Mouse (Mus musculus) megakaryocyte, embryonic 14.5 days (primary cell): ENCODE measurements around the gene Itpk1.

Experiments
- FLI1 ChIP-seq: IDR thresholded peaks from 2 replicates; pipeline ENCODE4 v1.6.1; 2012; ENCODE audit warnings: low read length, inconsistent platforms, mixed read lengths
- GATA1 ChIP-seq: IDR thresholded peaks from 3 replicates; pipeline ENCODE4 v1.6.1; 2012; ENCODE audit warnings: mixed read lengths, low read length, inconsistent platforms, borderline replicate concordance

- TF ChIP-seq GATA1 (no peak), FLI1 (no peak)
Observed at GRCm38 (mm10) chr12:102653003-102653402, 51.7 kb downstream of the Itpk1 start.
